Mouse (Mus musculus) neural tube, embryonic 11.5 days (tissue): ENCODE data around the gene Epb41l1. TPM values are rescaled to one million over a fixed set of nuclear protein-coding genes. Genes with fewer than 3 reads are reported as not detected.

ENCODE experiments used
- ATAC-seq: fragments of 200-750 bp; cut with Nextera tagmentation; 2 replicates; pipeline ENCODE4 v1.8.0; 2017; ENCODE audit warnings: moderate number of reproducible peaks, mild to moderate bottlenecking, moderate TSS enrichment, moderate library complexity; ENCODE audit not compliant: insufficient read depth, low FRiP score, low TSS enrichment
- DNase-seq: peaks from one replicate; pipeline ENCODE4 v3.0.0-alpha.2; 2015; ENCODE audit warnings: low spot score
- H3K27ac ChIP-seq: fragments of 300-500 bp; sonication (generic); 2 replicates; pipeline ENCODE4 v1.5.1; 2014; ENCODE audit warnings: low read depth, mild to moderate bottlenecking, low read length
- H3K27me3 ChIP-seq: fragments of 300-500 bp; sonication (generic); 2 replicates; pipeline ENCODE4 v1.6.1; 2014; ENCODE audit warnings: mild to moderate bottlenecking, low read length, mixed read lengths; ENCODE audit not compliant: control insufficient read depth, insufficient read depth
- H3K36me3 ChIP-seq: fragments of 300-500 bp; sonication (generic); 2 replicates; pipeline ENCODE4 v1.6.1; 2014; ENCODE audit warnings: mild to moderate bottlenecking, low read length, moderate library complexity, mixed read lengths; ENCODE audit not compliant: control insufficient read depth, insufficient read depth
- H3K4me1 ChIP-seq: fragments of 300-500 bp; sonication (generic); 2 replicates; pipeline ENCODE4 v1.6.1; 2014; ENCODE audit warnings: low read length, mixed read lengths; ENCODE audit not compliant: control insufficient read depth, insufficient read depth
- H3K4me2 ChIP-seq: fragments of 300-500 bp; sonication (generic); 2 replicates; pipeline ENCODE4 v1.6.1; 2014; ENCODE audit warnings: low read depth, mild to moderate bottlenecking, moderate library complexity
- H3K4me3 ChIP-seq: fragments of 300-500 bp; sonication (generic); 2 replicates; pipeline ENCODE4 v1.5.1; 2014; ENCODE audit warnings: low read depth, low read length
- H3K9ac ChIP-seq: fragments of 300-500 bp; sonication (generic); 2 replicates; pipeline ENCODE4 v1.6.1; 2014; ENCODE audit warnings: mild to moderate bottlenecking, low read length
- H3K9me3 ChIP-seq: fragments of 300-500 bp; sonication (generic); 2 replicates; pipeline ENCODE4 v1.6.1; 2016; ENCODE audit warnings: low read length; ENCODE audit not compliant: control insufficient read depth
- WGBS: fragments of 180-500 bp; shearing (Covaris S2); extraction: QIAGEN DNeasy Blood & Tissue Kit; methylation state at CpG from one replicate; pipeline ENCODE4 v1.1.7; 2014; 5-methylcytosine and 5-hydroxymethylcytosine counted together
- polyA plus RNA-seq: library from polyadenylated mRNA; unstranded; fragments of >200 nt; fragmentation: Nextera tagmentation; extraction: Ambion mirVana; gene quantifications from 2 replicates; pipeline ENCODE4 v1.2.1, GENCODE M21; 2014

The Epb41l1 gene
- polyA plus RNA-seq, 1 experiment from 2014 or later = 4.4 TPM

DNA sequence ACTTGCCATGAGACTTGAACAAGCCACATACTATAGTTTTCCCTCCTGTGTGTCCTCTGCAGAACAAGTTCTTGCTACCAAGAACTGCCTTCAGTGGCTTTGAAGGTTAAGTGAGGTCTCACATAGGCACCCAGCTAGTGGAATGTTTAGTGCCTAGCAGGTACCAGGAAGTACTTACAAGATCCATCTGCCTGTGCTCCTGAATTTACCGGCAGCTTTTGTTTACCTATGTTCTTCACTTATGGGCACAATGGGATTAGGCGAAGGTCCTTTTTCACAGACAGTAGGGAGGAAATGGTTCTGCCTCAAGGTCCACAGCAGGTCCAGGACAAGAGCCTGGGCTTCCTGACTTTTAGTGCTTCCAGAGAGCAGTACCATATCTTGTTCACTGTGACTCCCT is 112.5 kb downstream of the Epb41l1 start:
- no peak for DNase-seq
- WGBS = 81% methylated on average over 2 of the region's 2 CpGs
- Histone ChIP-seq H3K36me3 (no peaks in the 10 kb centered on the region), H3K9ac (no peak overlapping the region), H3K4me3 (no peak overlapping the region), H3K27ac (no peak overlapping the region), H3K9me3 (no peaks in the 10 kb centered on the region), H3K4me1 (no peaks in the 10 kb centered on the region), H3K27me3 (no peaks in the 10 kb centered on the region), H3K4me2 (no peak overlapping the region)
- no peak for ATAC-seq

DNA sequence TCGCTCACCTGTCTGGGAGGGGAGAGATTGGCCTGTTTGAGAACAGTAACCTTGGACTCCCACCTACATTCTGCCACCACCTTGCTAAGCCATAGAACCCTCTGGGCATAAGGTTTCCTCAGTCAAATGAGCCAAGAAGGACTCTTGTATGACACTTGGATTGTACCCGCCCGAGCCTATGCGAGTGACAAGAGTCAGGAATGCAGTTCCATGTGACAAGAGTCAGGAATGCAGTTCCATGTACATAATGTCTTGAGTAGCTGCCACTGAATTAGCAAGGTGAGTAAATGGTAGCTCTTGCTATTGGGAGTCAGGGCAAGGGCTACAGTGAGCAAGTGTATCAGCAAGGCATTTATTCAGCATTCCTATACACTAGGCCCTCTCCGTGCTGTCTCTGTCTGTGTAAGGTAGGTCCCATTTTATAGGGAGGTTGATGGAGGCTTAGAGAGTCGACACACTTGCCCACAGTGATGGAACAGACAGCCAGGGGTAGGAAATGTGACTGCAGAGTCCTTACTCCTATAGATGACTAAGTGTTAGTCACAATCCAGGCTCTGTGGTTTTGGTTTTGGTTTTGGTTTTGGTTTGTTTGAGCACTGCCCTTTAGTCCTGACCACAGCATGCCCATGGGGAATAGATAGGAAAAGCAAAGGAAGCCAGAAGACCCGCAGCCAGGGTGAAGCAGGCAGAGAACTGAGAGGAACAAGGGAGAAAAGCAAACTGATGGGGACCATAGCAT is 118.3 kb downstream of the Epb41l1 start:
- no peaks in the 10 kb centered on the region for H3K9me3 ChIP-seq
- ATAC-seq = no peak
- no peak overlapping the region for H3K27ac ChIP-seq
- no peaks in the 10 kb centered on the region for H3K4me1 ChIP-seq
- no peak for DNase-seq
- H3K4me2 ChIP-seq = no peak overlapping the region
- 89% methylated on average over 7 of the region's 7 CpGs for WGBS
- H3K4me3 ChIP-seq = no peak overlapping the region
- no peak overlapping the region for H3K9ac ChIP-seq
- H3K36me3 ChIP-seq = no peaks in the 10 kb centered on the region
- H3K27me3 ChIP-seq = no peaks in the 10 kb centered on the region

DNA sequence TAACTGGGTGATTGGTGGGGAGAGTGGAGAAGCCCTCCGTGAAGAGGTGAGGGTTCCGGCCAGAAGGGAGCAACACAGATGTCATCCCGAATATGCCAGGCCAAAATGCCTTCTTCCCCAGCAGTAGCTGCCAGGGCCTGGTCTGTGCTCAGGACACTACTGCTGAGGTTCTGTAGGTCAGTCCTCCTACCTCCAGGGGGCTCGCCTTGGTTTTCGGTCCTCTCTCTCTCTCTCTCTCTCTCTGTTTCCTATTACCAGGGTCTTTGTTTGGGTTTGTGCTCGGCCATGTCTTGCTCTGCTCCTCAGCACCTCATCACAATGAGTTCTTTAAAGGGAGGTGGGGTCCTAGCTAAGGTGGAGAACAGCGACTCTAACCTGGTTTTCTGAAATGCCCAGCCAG is 120.3 kb downstream of the Epb41l1 start:
- WGBS = 88% methylated on average over 7 of the region's 7 CpGs
- H3K4me1 ChIP-seq = no peaks in the 10 kb centered on the region
- H3K4me2 ChIP-seq = no peak overlapping the region
- no peak overlapping the region for H3K27ac ChIP-seq
- no peaks in the 10 kb centered on the region for H3K9me3 ChIP-seq
- no peak overlapping the region for H3K4me3 ChIP-seq
- H3K36me3 ChIP-seq = no peaks in the 10 kb centered on the region
- ATAC-seq (no peak), DNase-seq (no peak)
- no peaks in the 10 kb centered on the region for H3K27me3 ChIP-seq
- no peak overlapping the region for H3K9ac ChIP-seq

DNA sequence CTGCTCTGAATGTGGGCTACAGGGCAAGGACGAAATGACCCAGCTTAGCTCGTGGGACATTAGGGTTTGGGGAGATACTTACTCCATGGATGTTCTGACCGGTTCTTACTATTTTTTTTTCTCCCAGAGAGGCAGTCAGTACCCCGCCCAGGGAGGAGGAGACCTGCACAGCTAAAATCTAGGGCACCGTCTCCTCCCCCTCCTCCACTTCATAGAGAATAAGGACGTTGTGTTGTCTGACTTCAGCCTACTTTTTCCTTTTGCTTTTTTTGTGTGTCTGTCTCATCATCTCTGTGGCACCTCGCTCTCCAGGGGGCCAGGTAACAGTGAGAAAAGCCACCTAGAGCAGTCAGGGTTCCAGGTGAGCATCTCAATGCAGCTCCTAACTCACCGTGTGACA is 121.7 kb downstream of the Epb41l1 start:
- Histone ChIP-seq H3K9me3 (no peaks in the 10 kb centered on the region), H3K4me1 (no peaks in the 10 kb centered on the region), H3K4me3 (no peak overlapping the region), H3K27me3 (no peaks in the 10 kb centered on the region), H3K27ac (no peak overlapping the region), H3K4me2 (no peak overlapping the region), H3K9ac (no peak overlapping the region), H3K36me3 (no peaks in the 10 kb centered on the region)
- WGBS = 82% methylated on average over 8 of the region's 8 CpGs
- DNase-seq (no peak), ATAC-seq (no peak)

DNA sequence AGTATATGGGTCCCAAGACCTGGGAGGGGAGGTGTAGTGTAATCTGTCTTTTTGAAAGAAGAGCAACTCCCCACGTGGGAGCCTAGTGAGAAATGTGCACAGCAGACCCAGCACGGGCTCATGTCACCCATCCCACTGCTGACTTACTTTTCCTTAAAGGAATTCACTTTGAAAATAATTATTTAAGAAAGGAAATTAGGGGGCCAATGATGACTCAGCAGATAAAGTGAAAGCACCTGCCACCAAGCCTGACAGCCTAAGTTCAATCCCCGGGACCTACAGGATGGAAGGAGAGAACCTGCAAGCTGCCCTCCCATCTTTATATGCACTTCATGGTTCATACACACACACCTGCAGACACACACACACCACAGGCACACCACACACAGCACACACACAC is 123.1 kb downstream of the Epb41l1 start:
- no peak overlapping the region for H3K9ac ChIP-seq
- H3K36me3 ChIP-seq = no peaks in the 10 kb centered on the region
- H3K27ac ChIP-seq = no peak overlapping the region
- 77% methylated on average over 3 of the region's 3 CpGs for WGBS
- DNase-seq (no peak), ATAC-seq (no peak)
- no peak overlapping the region for H3K4me3 ChIP-seq
- no peaks in the 10 kb centered on the region for H3K27me3 ChIP-seq
- H3K4me2 ChIP-seq = no peak overlapping the region
- H3K4me1 ChIP-seq = peaks cover 5% of the 10 kb centered on the region; the same call in 1 of the 2 replicates
- no peaks in the 10 kb centered on the region for H3K9me3 ChIP-seq

DNA sequence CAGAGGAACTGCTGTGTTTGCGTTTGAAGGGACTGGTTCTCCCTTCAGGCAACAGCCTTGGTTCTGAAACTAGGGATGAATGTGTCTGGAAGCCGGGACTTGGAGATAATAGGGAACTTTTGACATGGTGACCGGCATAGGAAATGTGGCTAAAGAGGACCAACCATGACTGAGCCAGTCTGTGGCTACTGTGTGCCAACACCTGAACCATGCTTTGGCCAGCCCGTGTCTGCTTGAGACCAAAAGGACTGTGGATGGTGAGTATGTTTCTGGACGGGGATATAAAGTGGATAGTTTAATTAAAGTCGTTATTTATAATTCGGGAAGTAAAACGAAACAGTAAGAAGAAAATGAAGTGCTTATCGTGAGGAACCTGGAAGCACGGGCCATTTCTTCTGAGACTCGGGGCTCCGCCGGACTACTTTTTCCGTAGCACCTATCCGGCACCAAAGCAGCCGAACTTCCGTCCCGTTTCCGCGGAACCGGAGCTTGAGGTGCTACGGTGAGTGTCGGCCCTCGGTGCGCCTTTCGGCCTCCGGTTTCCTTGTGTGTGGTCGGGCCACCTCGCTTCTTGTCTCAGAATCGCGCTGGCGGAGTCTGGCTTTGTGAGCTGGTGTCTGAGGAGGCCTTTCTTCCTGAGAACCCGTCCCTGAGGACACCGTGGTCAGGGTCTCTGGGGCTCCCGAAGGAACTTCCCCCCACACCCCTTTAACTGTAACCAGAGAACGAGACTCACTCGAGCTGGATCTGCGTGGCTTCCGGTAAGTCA is 126.6 kb downstream of the Epb41l1 start, which contains the start of gene Aar2:
Aar2 (plus strand) TSS at position 462 of the 769 bp plus-strand sequence.
- DNase-seq (peak; percentile 87), ATAC-seq (no peak)
- no peaks in the 10 kb centered on the region for H3K9me3 ChIP-seq
- H3K4me3 ChIP-seq = peak within 1 kb of the TSS; percentile 70
- peaks cover 5% of the 10 kb centered on the region; the same call in 1 of the 2 replicates for H3K4me1 ChIP-seq
- H3K9ac ChIP-seq = peak within 1 kb of the TSS; percentile 87
- 5% methylated on average over 39 of the region's 39 CpGs for WGBS
- H3K27me3 ChIP-seq = no peaks in the 10 kb centered on the region
- H3K4me2 ChIP-seq = peak within 1 kb of the TSS; percentile 71
- H3K36me3 ChIP-seq = peaks cover 8% of the 10 kb centered on the region
- peak within 1 kb of the TSS; percentile 29; the same call in 1 of the 2 replicates for H3K27ac ChIP-seq

DNA sequence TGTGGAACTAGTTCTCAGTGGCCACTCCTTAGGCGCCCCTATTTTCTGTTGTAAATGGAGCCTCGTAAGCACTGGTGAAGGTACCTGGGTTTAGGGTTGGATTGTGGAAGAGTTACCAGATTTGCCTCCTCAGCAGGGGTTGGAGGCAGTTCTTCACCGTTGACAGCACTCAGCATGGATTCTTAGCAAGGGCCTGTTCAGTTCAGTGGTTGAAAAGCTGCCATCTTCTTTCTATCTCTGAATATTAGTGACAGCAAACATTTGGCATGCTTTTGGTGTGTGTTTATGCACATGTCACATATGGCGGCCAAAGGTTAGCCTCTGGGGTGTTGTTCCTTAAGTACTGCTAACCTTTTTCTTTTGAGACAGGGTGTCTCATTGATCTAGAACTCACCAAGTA is 131.7 kb downstream of the Epb41l1 start:
- 90% methylated on average over 4 of the region's 4 CpGs for WGBS
- H3K4me3 ChIP-seq = no peak overlapping the region
- H3K27me3 ChIP-seq = no peaks in the 10 kb centered on the region
- no peak for DNase-seq
- no peak for ATAC-seq
- peaks cover 10% of the 10 kb centered on the region for H3K36me3 ChIP-seq
- no peak overlapping the region for H3K27ac ChIP-seq
- H3K4me1 ChIP-seq = peaks cover 5% of the 10 kb centered on the region; the same call in 1 of the 2 replicates
- H3K4me2 ChIP-seq = no peak overlapping the region
- H3K9ac ChIP-seq = no peak overlapping the region
- no peaks in the 10 kb centered on the region for H3K9me3 ChIP-seq

DNA sequence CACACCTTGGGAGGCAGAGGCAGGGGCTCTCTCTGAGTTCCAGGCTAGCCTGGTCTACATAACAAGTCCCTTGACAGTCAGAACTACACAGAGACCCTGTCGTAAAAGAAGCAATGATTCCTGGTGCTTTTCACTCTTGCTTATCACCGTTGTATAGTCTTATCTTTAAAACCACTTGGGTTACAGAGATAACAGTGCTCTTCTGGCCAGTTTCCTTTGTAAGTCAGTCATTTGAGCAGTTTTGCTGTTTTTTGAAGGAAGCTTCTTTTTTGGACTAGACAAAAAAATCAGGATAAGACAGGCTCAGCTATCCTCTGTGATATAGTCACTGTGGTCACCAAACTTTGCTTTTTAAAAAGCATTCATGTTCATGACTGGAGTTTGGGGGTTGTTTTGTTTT is 141.1 kb downstream of the Epb41l1 start:
- no peak for DNase-seq
- Histone ChIP-seq H3K9ac (no peak overlapping the region), H3K4me2 (no peak overlapping the region), H3K27ac (no peak overlapping the region), H3K9me3 (no peaks in the 10 kb centered on the region), H3K36me3 (peaks cover 1% of the 10 kb centered on the region; the same call in 1 of the 2 replicates), H3K27me3 (no peaks in the 10 kb centered on the region), H3K4me3 (no peak overlapping the region), H3K4me1 (no peaks in the 10 kb centered on the region)
- WGBS = 91% methylated on average over 2 of the region's 2 CpGs
- ATAC-seq = no peak
